Mouse (Mus musculus) kidney, postnatal 14 days (tissue): ENCODE results near the gene Eef2.
A peak's percentile ranks its signal among the peaks of the same experiment; 100 is the strongest.

Experiments used
- DNase-seq: peaks from one replicate; pipeline ENCODE4 v3.0.0; 2022; ENCODE audit warnings: mixed read lengths

Gene Eef2

DNA sequence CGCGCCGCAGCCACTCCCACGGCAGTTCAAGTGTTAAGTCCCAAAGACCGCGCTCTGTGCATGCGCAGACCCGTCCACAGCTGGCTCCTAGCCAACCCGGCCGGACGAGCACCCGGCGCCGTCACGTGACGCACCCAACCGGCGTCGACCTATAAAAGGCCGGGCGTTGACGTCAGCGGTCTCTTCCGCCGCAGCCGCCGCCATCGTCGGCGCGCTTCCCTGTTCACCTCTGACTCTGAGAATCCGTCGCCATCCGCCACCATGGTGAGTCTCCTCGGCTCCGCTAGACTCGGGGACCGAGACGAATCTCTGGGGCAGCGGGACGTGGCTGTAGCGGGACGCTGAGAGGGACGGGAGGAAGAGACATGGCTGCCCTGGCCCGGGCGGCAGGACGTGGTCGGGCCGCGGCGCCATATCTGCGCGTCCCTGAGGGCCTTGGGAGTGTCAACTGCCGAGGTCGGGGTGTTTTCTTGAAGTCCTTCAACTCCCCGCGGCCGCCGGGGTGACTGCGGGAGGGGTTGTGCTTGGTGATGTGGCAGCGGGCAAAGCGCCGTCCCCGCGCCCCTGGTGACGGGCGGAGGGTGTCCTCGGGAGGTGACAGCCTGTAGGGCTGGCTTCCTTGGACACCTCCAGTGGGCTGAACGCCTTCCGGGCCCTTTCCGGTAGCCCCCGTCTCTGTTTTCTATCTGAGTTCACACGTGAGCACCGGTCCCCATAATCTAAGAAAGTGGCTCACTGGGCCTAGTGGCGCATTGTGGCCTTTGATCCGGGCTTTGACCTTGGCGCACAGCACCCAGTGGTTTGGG is at the start of gene Eef2:
Gene Eef2, plus strand, starts transcription at position 166 of the 806 bp plus-strand sequence.
- DNase-seq, result peak; percentile 100

DNA sequence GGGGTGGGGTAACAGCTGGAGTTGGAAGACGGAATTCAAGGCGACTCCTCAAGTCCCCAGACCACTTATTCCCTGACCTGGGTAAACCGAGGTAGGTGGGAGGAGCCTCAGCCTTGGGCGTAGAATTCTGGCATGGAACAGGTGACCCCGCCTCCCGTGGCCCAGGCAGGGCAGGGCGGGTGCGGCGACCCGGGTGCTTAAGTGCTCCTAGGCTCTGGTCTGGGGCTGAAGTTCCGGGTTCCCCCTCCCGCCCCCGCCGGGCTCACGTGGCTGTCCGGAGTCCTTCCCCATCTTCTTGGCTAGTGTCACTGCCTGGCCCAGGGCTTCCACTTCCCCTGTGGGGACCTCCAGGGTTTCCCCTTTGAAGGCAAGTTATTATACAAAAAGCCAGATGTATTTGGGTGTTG is 42.2 kb upstream of the Eef2 start:
- peak; percentile 80 for DNase-seq

DNA sequence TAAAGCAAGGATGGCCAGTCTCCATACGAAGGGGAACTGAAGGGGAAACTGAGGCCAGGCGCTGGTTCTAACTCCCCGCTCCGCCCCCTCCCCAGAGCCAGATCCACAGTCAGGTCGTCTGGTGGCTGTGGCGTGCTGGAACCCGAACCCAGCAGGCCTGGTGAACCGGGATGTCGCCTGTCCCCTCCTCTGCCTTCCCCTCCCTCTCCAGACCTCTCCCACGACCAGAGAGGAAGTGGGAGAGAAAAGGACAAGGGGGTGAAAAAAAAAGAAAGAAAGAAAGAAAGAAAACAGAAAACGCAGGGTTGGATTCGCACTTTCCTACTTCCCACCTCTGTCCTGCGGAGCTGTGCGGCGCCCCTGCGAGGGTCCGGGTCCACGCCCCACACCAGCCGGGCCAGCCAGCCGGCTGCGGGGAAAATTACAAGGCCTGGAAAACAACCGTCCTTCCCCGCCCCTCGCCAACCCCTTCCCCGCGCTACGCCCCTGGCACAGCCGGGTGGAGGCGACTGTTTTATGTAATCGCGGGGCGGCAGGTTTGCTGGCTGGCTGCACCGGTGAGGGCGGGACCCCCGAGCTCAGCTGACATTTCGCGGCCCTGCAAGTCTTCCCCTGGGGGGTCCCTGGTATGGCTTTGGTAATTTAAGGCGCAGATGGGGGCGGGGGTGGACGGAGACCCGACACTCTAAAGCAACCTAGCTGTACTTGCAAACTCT is 41.3 kb upstream of the Eef2 start, which contains the start of gene Zbtb7a:
Gene Zbtb7a, plus strand, starts transcription at position 255 of the 716 bp plus-strand sequence.
- peak; percentile 70 for DNase-seq

DNA sequence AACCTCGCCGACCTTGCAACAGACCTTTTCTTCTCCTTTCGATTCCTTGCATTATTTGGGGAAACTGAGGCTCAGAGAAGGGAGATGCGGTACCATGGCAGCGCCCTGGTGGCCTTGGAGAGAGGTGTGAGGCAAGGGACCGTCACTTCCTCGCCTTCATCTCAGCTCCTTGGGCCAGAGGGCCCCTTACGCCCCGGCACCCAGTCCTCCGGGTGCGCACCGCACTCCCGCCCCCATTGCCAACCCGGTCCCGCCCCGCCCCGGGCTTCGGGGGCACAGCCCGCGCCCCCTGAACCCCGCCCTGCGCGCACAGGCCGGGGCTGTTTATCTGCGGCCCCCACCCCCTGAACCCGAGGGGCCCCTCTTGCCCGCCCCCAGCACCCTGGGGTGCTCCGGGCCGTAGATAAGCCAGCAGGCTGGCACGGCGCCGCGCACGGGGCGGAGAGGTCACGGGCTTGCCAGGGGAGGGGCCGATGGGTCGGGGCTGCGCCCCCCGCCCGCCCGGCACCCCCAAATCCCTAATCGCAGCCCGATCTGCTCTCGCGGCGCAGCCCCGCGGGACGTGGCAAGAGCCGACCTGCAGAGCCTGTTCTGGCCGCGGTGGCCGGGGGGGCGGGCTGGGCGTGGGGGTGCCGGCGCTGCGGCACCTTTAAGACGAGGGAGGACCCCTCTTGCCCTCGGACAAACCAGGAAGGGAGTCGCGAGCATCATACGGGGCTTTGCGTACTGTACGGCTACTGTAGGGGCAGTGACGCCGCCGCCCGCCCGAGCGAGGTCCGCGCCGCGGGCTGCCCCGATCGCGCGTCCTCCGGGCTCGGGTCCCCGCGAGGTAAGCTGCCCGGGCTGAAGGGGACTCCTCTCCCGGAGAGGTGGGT is 40.4 kb upstream of the Eef2 start:
- peak; percentile 88 for DNase-seq

DNA sequence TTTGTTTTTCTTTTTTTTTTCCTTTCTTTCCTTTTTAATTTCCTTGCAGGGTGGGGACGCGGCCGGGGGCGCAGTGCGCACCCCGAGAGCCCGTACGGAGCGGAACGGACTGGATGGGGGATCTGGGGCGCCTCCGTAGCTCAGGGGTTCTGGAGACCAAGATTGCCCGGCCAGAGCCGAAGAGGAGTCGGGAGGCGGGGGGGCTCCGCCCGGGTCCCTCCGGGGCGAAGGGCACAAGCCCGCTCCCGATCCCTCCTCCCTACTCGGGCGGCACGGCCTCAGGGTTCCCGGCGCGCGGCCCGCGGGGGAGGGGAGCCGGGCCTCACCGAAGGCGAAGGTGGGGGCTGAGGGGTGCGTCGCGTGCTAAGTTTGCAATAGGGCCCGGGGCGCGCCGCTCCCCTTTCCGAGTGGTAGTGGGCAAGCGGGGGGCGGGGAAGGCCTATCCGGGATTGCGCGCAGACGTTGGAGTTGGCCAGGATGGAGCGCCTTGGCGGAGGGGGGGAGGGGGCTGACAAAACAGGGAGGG is 39.7 kb upstream of the Eef2 start:
- DNase-seq, result peak; percentile 90

DNA sequence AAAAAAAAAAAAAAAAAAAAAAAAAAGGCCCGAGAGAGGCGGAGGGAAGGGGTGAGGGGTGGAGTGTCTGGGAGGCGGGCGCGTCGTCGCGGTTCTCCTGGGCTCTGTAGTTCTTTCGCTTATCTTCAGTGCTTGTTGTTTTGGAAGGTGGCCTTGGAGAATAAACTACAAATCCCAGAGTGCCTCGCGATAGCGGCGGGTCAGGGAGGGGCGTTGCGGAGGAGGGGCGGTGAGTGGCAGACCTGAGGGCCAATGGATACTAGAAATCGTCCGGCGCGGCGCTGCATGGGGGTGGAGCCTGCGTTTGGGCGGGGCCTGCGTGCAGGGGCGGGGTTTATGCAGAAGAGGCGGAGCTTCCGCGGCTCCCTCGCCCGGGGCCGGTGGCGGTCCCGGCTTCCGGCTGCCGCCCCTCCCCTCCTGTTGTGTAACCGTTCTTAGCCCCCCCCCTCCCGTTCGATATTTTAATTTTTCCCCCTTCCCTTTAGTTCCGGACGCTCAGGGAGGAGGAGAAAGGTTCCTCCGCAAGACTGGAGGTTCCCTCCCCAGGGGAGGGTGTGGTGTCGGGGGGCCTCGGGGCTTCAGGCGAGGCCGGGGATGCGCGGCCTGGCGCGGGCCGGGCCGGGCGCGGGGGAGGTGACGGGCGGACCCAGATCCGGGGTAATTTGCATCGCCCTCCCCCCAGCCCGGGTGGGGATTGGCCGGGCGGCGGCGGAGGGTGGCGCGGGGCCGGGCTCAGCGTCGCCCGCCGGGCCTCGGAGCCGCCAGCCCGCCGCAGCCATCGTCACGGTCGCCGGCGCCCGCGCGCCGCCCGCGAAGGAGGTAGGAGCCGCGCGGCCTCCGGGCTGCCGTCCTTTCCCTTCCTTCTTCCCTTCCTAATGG is 38.9 kb upstream of the Eef2 start:
- DNase-seq, result peak; percentile 99

DNA sequence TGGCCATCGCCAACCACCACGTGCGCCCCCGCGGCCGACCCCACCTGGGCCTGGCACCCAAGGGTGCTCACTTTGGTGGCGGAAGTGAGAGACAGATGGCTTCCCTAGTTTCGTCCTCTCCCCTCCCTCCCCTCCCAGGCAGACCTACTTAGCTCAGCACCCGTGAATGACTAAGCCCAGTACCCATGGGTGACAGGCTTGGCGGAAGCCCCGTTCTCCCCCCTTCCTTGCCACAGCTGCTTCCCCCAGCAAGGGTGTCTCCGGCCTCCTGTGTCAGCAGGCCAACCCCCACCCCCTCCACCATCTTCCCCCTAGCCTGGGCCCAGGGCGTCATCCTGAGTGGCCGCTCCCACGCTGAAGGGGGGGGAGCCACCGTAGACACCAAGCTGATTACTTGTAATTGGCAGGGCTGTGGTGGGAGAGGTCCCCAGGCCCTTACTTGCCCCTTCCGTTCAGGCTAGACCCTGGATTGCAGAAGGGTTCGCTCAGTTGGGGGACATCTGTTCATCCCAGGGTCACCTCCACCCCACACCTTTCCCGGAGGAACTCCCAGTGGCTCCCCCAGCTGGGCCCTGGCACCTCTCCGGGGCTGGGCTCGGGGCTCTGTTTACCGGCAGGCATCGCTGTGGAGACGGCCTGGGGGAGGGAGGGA is 38.2 kb upstream of the Eef2 start:
- DNase-seq, result peak; percentile 53

DNA sequence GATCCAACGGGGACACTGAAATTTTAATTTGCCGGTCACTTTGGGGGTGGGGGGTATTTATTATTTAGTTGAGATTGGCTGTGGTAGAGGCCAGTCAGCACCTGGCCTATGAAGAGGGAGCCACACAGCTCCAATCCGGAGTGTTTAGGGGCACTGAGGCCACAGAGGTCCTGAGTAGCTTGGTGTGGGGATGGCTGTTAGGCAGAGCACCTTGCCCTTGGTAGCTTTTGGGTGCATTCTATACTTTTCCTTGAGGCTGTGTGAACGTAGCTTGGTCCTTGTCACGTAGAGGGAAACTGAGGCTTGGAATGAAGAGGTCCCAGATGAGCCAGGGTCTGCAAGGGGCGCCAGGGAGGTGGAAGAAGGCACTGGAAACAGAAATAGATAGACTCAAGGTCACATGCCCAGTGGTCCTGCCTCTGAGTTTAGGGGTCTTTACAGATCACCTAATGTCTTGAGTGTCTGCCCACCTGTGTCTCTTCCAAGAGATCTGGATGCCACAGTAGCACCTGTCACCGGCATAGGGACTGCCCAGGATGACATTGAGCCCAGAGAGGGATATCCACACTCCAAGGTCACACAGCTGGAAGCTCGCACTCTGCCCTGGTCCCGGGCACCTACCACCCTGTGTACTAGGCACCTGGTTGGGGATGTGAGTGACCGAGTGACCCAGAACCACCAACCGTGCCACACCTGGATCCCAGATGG is 37.5 kb upstream of the Eef2 start:
- DNase-seq, result no peak

DNA sequence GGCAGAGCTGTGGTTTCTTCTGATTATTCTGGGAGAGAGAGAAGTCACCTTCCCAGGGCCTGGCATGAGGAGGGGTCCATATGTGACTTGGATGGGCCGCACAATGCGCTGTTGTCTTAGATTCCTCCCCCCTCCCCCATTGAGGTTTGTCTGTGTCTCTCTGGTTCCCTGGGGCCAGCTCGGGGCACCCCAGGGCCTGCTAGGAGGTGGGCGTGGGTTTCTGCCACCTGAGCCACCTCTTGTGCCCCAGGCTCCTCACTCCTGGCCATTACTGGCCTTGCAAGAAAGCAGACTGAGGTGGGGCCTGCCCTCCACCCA is 36.9 kb upstream of the Eef2 start:
- no peak for DNase-seq

DNA sequence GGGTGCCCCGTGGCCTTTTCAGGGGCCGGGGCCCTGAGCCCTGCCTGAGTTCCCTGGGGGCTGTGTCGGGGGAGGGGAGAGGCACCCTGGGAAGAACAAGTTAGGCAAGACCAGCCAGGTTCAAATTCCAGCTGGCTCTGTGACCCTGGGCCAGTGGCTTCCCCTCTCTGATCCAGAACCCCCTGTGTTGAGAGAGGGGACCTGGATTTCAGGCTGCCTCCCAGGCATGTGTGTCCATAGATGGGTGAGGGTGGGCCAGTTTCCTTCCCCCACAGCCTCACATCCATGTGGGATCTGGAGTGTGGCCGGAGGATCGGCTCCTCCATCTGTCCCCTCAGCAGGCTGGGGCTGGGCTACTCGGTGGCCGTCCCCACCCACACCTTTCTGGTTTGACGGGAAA is 36.4 kb upstream of the Eef2 start:
- peak; percentile 44 for DNase-seq

DNA sequence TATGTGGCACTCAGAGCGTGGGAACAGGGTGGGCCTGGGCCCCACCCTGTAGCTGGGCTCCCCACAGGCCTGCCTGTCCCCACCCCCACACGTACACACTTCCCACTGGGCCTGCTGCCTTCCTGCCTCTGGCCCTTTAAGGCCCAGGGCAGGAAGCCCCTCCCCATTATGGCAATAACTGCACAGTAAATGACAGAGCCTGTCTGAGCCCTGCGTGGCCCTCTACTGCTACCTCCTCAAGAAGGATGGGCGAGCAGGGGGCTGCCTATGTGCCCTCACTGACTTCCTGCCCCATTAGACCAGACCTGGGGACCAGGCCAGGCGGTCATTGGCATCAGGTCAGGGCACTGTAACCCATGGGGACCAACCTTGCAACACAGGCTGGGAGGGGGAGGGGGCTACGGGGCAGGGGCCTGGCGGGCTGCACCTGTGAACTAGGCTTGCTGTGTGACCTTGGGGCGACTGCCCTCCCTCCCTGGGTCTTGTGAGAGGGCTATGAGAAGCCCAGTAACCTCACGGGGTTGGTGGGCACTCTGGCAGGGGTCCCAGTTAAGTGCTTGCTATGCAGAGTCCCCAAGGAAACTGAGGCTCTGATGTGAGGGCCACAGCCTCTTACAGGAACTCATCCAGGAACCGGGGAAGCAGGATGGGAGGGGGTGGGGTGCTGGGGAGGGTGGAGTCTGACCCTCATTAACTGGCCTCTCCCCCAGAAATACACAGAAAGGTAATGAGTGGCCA is 35.5 kb upstream of the Eef2 start:
- DNase-seq, result peak; percentile 58

DNA sequence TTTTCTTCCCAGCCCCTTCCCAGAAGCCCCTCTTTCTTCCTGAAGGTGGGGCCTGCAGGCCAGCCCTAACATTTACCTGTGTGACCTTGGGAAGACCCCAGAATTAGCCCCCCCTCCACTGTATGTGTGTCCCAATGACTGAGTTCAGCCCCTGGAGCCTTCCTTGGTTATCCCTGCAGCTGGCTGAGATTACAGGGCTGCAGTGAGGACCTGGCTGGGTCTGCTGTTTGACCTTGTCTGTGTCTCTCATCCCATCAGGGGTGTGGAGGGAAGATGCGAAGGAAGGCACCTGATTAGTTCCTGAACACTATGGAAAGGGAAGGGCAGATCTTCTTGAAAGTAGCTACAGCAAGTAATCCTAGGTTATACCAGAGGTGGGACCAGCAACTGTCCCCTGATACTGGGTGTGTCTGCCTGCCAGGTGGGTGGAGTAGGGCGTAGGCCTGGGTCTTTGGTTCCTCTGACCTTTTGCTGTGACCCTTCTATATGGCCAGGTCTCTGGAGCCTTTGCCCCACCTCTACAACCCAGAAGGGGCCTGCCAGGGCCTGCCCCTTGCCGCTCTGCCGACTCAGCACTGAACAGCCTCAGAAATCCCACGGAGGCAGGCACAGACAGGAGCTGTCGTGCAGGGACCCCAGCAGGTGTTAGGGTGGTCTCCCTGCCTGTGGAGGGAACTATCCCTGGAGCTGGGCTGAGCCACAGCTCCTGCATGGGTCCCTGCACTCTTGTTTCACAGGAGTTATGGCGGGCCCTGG is 34.8 kb upstream of the Eef2 start:
- no peak for DNase-seq

DNA sequence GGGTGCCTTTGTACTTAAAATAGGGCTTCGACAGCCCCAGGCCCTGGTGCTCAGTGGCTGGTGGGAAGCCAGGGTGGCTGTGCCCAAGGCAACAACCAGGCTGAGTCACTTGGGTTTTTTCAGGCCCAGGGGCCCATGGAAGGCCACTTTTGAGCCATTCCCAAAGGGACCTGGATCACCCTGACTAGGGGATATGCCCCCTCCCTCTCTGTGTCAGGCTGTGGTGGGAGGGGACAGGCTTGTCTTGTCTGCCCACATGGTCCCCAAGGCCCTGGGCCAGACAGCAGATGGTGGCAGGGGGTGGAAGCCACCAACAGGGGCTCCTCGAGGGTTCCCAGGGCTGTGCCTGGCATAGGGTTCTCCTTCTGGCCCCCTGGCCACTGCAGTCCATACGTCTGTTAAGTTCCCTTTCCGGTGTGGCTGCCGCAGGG is 33.9 kb upstream of the Eef2 start:
- no peak for DNase-seq

DNA sequence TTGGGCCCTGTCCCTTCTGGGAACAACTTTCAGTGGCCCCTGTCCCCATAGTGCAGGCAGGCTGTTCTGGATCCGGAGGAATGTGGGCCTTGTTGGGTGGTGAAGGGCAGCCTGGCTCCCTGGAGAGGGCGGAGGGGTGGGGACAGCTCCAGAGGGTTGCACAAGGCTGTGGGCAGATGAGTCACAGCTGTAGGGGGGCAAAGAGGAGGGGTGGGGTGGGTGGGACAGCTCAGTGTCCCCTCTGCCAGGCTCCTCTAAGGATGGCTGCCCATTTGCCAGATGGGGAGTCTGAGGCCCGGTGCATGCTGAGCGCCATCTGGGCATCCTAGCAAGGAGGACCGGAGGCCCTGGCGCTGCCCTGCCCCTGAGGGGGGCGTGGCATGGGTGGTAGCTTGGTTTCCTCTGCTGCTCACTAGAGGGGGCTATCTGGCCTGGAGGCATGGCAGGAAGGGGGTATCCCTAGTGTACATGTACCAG is 33.2 kb upstream of the Eef2 start:
- DNase-seq, result no peak

DNA sequence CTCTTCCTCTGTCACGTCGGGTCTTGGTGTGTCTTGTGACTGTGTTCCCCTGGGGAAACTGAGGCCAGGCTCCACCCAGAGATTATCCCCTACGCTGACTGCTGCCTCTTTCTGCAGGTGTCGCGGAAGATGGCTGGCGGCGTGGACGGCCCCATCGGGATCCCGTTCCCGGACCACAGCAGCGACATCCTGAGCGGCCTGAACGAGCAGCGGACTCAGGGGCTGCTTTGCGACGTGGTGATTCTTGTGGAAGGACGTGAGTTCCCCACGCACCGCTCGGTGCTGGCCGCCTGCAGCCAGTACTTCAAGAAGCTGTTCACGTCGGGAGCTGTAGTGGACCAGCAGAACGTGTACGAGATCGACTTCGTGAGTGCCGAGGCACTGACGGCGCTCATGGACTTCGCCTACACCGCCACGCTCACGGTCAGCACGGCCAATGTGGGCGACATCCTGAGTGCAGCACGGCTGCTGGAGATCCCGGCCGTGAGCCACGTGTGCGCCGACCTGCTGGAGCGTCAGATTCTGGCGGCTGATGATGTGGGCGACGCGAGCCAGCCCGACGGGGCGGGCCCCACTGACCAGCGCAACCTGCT is 32.5 kb upstream of the Eef2 start:
- no peak for DNase-seq

DNA sequence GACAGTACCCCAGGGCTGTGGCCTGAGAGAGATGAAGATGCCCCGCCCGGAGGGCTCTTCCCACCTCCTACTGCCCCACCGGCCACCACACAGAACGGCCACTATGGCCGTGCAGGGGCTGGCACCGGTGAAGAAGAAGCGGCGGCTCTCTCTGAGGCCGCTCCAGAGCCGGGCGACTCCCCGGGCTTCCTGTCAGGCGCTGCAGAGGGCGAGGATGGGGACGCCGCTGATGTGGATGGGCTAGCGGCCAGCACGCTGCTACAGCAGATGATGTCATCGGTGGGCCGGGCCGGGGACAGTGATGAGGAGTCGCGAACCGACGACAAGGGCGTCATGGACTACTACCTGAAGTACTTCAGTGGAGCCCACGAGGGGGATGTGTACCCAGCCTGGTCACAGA is 31.8 kb upstream of the Eef2 start:
- peak; percentile 48 for DNase-seq

DNA sequence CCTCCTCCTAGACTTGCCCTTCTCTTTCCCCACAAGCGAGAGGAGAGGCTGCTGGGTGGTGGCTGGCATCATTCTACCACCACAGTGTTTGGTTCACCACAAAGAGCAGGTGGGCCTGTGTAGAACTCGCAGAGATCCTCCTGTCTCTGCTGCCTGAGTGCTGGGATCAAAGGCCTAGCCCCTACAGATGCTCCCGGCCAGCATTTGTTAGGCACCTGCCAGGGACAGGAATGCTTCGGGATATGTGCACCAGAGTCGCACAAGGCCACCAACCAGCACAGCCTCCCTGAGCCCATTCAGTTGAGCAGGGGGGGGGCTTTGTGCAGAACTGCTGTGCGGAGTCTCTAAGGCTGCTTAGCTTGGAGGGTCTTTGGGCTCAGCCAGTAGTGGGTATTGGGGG is 31.1 kb upstream of the Eef2 start:
- DNase-seq, result no peak

DNA sequence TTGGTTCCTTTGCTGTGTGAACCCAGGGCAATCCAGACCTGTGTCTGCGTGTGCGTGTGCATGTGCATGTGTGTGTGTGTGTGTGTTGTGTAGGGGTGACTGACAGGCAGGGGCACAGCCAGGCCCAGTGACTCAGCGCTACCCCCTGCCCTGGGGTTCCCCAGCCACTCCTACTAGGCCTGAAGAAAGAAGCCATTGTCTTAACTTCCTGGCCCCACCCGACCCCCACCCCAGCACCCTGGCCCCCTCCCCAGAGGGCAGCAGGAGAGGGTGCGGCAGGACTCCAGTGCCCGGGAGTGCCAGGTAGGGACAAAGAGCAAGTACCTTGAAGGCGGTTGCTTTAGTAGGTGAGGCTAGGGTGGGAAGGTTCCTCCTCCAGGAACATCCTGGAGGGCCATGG is 30.7 kb upstream of the Eef2 start:
- DNase-seq, result no peak

DNA sequence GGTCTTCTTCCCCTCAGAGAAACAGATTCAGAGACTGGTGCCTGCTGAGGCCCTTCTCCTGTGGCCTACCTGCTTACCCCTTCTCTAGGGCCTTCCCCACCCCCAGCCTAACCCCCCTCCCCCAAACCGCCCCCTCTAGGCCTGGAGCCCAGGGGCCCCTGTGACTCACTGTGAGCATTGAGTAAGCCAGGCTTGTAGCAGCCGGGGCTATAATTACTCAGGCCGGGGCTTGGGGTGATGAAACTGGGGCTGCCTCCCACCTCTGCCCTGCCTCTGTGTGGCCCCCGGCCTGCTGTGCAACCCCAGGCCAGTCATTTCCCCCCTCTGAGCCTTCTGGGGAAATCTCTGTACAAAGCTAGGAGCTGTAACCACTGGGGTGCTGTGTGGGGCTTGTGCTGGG is 30.1 kb upstream of the Eef2 start:
- no peak for DNase-seq
